Mouse (Mus musculus): ENCODE measurements around the gene Adcy1. TPM values are rescaled to one million over a fixed set of nuclear protein-coding genes. Genes with fewer than 3 reads are reported as not detected.

Gene Adcy1
- total and polyA plus RNA-seq, 3 experiments, result 0.03 to 0.38 TPM; not detected in 1

DNA sequence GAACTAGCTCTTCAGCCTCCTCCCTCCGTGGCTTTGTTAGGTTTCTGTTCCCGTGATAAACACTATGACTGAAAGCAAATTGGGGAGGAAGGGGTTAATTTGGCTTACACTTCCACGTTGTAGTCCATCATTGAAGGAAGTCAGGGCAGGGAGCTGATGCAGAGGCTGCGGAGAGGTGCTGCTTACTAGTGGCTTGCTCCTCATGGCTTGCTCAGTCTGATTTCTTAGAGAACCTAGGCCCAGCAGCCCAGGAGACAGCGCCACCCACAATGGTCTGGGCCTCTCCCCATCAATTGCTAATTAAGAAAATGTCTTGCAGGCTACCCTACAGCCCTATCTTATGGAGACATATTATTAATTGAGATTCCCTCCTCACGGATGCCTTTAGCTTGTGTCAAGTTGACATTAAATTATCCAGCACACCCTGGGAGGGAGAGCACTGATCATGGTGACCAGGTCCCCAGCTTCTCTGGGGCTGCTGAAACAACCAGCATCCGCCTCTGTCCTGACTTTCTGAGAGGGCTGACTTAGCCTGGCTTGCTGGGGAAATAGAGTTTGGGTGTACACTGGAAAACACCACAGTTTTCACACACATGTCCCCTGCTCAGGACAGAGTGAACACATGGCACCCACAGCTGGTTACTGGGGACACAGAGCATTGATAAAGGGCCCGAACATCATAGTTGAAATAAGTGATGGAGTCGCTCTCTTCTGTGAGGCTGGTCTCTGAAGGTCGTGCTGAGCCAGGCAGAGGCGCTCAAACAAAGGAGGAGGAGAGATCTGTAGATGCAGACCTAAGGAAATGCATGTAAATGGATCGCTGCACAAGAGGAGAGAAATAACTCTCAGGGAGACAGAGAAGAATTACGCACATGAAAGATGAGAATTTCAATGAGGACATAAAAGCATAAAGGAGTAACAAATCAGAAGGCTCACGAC, 39.2 kb downstream of the Adcy1 start:
- H3K79me2 ChIP-seq (replicated peaks; ENCODE audit: control insufficient read depth, extremely low read depth, insufficient read depth, poor library complexity, severe bottlenecking), result no peaks in the 10 kb centered on the region
- H3K27me3 ChIP-seq (replicated peaks), result peaks cover 81% of the 10 kb centered on the region
- H3K9me3 ChIP-seq (replicated peaks; ENCODE audit: low read length), result no peaks in the 10 kb centered on the region
- H3K4me2 ChIP-seq (ENCODE audit: insufficient read depth, low read depth, poor library complexity, severe bottlenecking), result no peak overlapping the region
- H3K36me3 ChIP-seq (replicated peaks in 1 of 2; ENCODE audit: control insufficient read depth in 1 of 2, insufficient read depth in 1 of 2, low read length in 1 of 2), result no peaks in the 10 kb centered on the region
- H3K27ac ChIP-seq (ENCODE audit: insufficient read depth, low read depth), result no peak overlapping the region
- in situ Hi-C loops (cut with MboI; ENCODE audit: low pct_ligation_motif_present, low pct_unique_long_range_greater_than_20kb, low sequenced_read_pairs), result no loop called here
- DNase-seq (ENCODE audit: extremely low read depth), result no peak
- no peak overlapping the region for H3K4me3 ChIP-seq (replicated peaks in 1 of 3; ENCODE audit: low read depth in 2 of 3, low read length in 2 of 3, poor library complexity in 1 of 3)
- dilution Hi-C loops (cut with MboI; ENCODE audit: extremely low pct_ligation_motif_present, extremely low pct_unique_long_range_greater_than_20kb, low sequenced_read_pairs), result no loop called here
- no peak overlapping the region for H3K9ac ChIP-seq (ENCODE audit: insufficient read depth, low read depth)
- no peak for TF ChIP-seq NRF1 (IDR thresholded peaks at IDR 0.05; ENCODE audit: low read depth, low read length)
- no peak for TF ChIP-seq RAD21 (IDR thresholded peaks at IDR 0.05; ENCODE audit: low read depth, low read length)
- no peak for TF ChIP-seq HCFC1 (IDR thresholded peaks at IDR 0.05; ENCODE audit: low read depth, low read length)
- no peak for TF ChIP-seq RCOR1 (conservative IDR thresholded peaks at IDR 0.05; ENCODE audit: low read depth, low read length)
- TF ChIP-seq GABPA (IDR thresholded peaks at IDR 0.05; ENCODE audit: insufficient replicate concordance, low read depth, low read length), result no peak
- TF ChIP-seq JUND (conservative IDR thresholded peaks at IDR 0.05; ENCODE audit: low read depth, low read length), result no peak
- no peak for TF ChIP-seq POLR2AphosphoS2 (IDR thresholded peaks at IDR 0.05; ENCODE audit: low read depth, low read length)
- TF ChIP-seq MXI1 (IDR thresholded peaks at IDR 0.05; ENCODE audit: low read depth, low read length), result no peak
- no peak for TF ChIP-seq MYC (IDR thresholded peaks at IDR 0.05; ENCODE audit: low read depth, low read length)
- no peak for TF ChIP-seq CHD1 (IDR thresholded peaks at IDR 0.05; ENCODE audit: low read depth, low read length)
- no peak for TF ChIP-seq IRF4 (IDR thresholded peaks at IDR 0.05; ENCODE audit: low read depth, low read length)
- no peak for TF ChIP-seq NELFE (IDR thresholded peaks at IDR 0.05; ENCODE audit: low read depth, low read length)
- TF ChIP-seq E2F4 (IDR thresholded peaks at IDR 0.05; ENCODE audit: insufficient replicate concordance, low read depth, low read length), result no peak
- TF ChIP-seq CTCF (conservative IDR thresholded peaks at IDR 0.05 in 1 of 2, IDR thresholded peaks at IDR 0.05 in 1 of 2; ENCODE audit: low read depth in 2 of 2, low read length in 2 of 2), result no peak
- TF ChIP-seq EP300 (IDR thresholded peaks at IDR 0.05; ENCODE audit: low read length), result no peak
- TF ChIP-seq SIN3A (IDR thresholded peaks at IDR 0.05; ENCODE audit: low read length), result no peak
- TF ChIP-seq MAFK (IDR thresholded peaks at IDR 0.05; ENCODE audit: insufficient replicate concordance, low read length), result no peak
- TF ChIP-seq JUN (IDR thresholded peaks at IDR 0.05; ENCODE audit: insufficient read depth, low read depth, low read length), result no peak
- no peaks in the 10 kb centered on the region for H3K4me1 ChIP-seq (ENCODE audit: control insufficient read depth in 1 of 2, insufficient read depth in 2 of 2)

- no peaks in the 10 kb centered on the region for H3K79me2 ChIP-seq (replicated peaks; ENCODE audit: control insufficient read depth, extremely low read depth, insufficient read depth, poor library complexity, severe bottlenecking)
- no peak overlapping the region for H3K4me3 ChIP-seq (replicated peaks in 1 of 3; ENCODE audit: low read depth in 2 of 3, low read length in 2 of 3, poor library complexity in 1 of 3)
- H3K4me2 ChIP-seq (ENCODE audit: insufficient read depth, low read depth, poor library complexity, severe bottlenecking), result no peak overlapping the region
- H3K9ac ChIP-seq (ENCODE audit: insufficient read depth, low read depth), result no peak overlapping the region
- no peaks in the 10 kb centered on the region for H3K36me3 ChIP-seq (replicated peaks in 1 of 2; ENCODE audit: control insufficient read depth in 1 of 2, insufficient read depth in 1 of 2, low read length in 1 of 2)
- no peak for DNase-seq (ENCODE audit: extremely low read depth)
- no peaks in the 10 kb centered on the region for H3K4me1 ChIP-seq (ENCODE audit: control insufficient read depth in 1 of 2, insufficient read depth in 2 of 2)
- no peak overlapping the region for H3K27ac ChIP-seq (ENCODE audit: insufficient read depth, low read depth)
- H3K27me3 ChIP-seq (replicated peaks), result peaks cover 83% of the 10 kb centered on the region
- H3K9me3 ChIP-seq (replicated peaks; ENCODE audit: low read length), result no peaks in the 10 kb centered on the region
- in situ Hi-C loops (cut with MboI; ENCODE audit: low pct_ligation_motif_present, low pct_unique_long_range_greater_than_20kb, low sequenced_read_pairs), result no loop called here
- dilution Hi-C loops (cut with MboI; ENCODE audit: extremely low pct_ligation_motif_present, extremely low pct_unique_long_range_greater_than_20kb, low sequenced_read_pairs), result no loop called here
- TF ChIP-seq USF2 (conservative IDR thresholded peaks at IDR 0.05; ENCODE audit: low read depth, low read length) (no peak), MAX (IDR thresholded peaks at IDR 0.05; ENCODE audit: low read length) (no peak), TBP (conservative IDR thresholded peaks at IDR 0.05; ENCODE audit: low read depth, low read length) (no peak), GABPA (IDR thresholded peaks at IDR 0.05; ENCODE audit: insufficient replicate concordance, low read depth, low read length) (no peak)
These were observed 42.0 kb downstream of the Adcy1 start for GRCm38 (mm10) chr11:7105337-7105736.
